ENCODE assay signal across 13 mouse cellular contexts in genomic region chr7:6146982-6147325, GRCm38 (mm10). TPM values are rescaled to one million over a fixed set of nuclear protein-coding genes. Genes with fewer than 3 reads are reported as not detected.
DNase-seq lines count a peak whose midpoint lies in the region; ATAC-seq and TF ChIP-seq lines count a peak whose summit lies in the region.
"Had no signal": no experiment of that assay in that cellular context is flagged by ENCODE, and none has a peak within 500 bp of the region (broad histone marks: within the 10 kb centered on the region; RNA-seq: fewer than 3 reads in every experiment).

No protein-coding gene starts in this region.

- no peaks in the 10 kb centered on the region for H3K27me3 ChIP-seq in kidney, postnatal 0 days (ENCODE audit: insufficient read depth, low read length)
- H3K27me3 ChIP-seq in liver, embryonic 12.5 days (replicated peaks) = no peaks in the 10 kb centered on the region
- H3K27me3 ChIP-seq: Patski had no signal

- 27% methylated on average over 2 of the region's 2 CpGs for WGBS in kidney, postnatal 0 days
- 29% methylated on average over 2 of the region's 2 CpGs for WGBS in liver, embryonic 12.5 days (ENCODE audit: insufficient replicate concordance)

- no peak overlapping the region for H3K4me3 ChIP-seq in kidney, postnatal 0 days (replicated peaks; ENCODE audit: low read depth, low read length)
- H3K4me3 ChIP-seq in liver, embryonic 12.5 days = no peak overlapping the region

- intact Hi-C loops in gastrocnemius, postnatal 14 days (cut with DNase I; ENCODE audit: low total_unique reads) = no loop called here

- no peak for ATAC-seq in kidney, postnatal 0 days (replicated peaks; ENCODE audit: low FRiP score, low read depth)
- ATAC-seq in liver, embryonic 12.5 days = no peak
- ATAC-seq: Patski had no signal

- no peaks in the 10 kb centered on the region for H3K9me3 ChIP-seq in kidney, postnatal 0 days (replicated peaks; ENCODE audit: low read length)
- H3K9me3 ChIP-seq in liver, embryonic 12.5 days (replicated peaks) = no peaks in the 10 kb centered on the region

- H3K4me1 ChIP-seq in kidney, postnatal 0 days (replicated peaks; ENCODE audit: insufficient read depth, low read length) = peaks cover 39% of the 10 kb centered on the region; the same call in 1 of the 2 replicates
- peaks cover 74% of the 10 kb centered on the region for H3K4me1 ChIP-seq in liver, embryonic 12.5 days

- DNase-seq in adrenal gland, adult (ENCODE audit: inconsistent age in 2 of 2, low spot score in 1 of 2) = peak; percentile 70 to 88
- no peak for DNase-seq in adrenal gland, adult 18-20 months (ENCODE audit: low spot score in 2 of 2)
- DNase-seq in kidney, postnatal 0 days (ENCODE audit: low spot score) = no peak
- no peak for DNase-seq in kidney, postnatal 10 days
- DNase-seq in adrenal gland, postnatal 10 days = peak; percentile 70
- DNase-seq in gastrocnemius, postnatal 14 days = no peak
- no peak for DNase-seq in MN1 (ENCODE audit: low spot score)
- DNase-seq: spleen, adult 18-20 months had no signal

- H3K4me2 ChIP-seq in kidney, postnatal 0 days (ENCODE audit: low read length) = no peak overlapping the region; the same call in 1 of the 2 replicates
- no peak overlapping the region for H3K4me2 ChIP-seq in liver, embryonic 12.5 days

- no peak for TF ChIP-seq CTCF in kidney, postnatal 0 days (IDR thresholded peaks at IDR 0.05; ENCODE audit: low read depth)

- no peak overlapping the region for H3K9ac ChIP-seq in kidney, postnatal 0 days (ENCODE audit: low read depth, low read length)
- peak overlapping the region; percentile 20; the same call in 1 of the 2 replicates for H3K9ac ChIP-seq in liver, embryonic 12.5 days

- H3K27ac ChIP-seq in kidney, postnatal 0 days = peak overlapping the region; percentile 37
- H3K27ac ChIP-seq in liver, embryonic 12.5 days = peak overlapping the region; percentile 38

- H3K36me3 ChIP-seq in kidney, postnatal 0 days (ENCODE audit: insufficient read depth, low read length) = peaks cover 2% of the 10 kb centered on the region; the same call in 1 of the 2 replicates
- H3K36me3 ChIP-seq in liver, embryonic 12.5 days = peaks cover 3% of the 10 kb centered on the region

RNA-seq across cellular contexts. Expression of gene Zfp787, which starts 8.8 kb away (rescaled TPM):
- total RNA-seq in adrenal gland, adult 18-20 months (2021) = 10 to 100 TPM; 43.2 to 47.7 TPM
- polyA plus RNA-seq in kidney, postnatal 0 days (2015; fragmentation: Nextera tagmentation; extraction: Ambion mirVana) = 60.1 and 72.0 TPM in 2 replicates
- total RNA-seq in adrenal gland, postnatal 10 days (2021) = 10 to 100 TPM; 46.2 to 61.5 TPM
- polyA plus RNA-seq in liver, embryonic 12.5 days (2016; fragmentation: Nextera tagmentation; extraction: Ambion mirVana) = 17.3 and 18.0 TPM in 2 replicates
- total RNA-seq in gastrocnemius, postnatal 14 days (2021) = 10 to 100 TPM; 32.0 to 32.6 TPM

RNA-seq across cellular contexts. Expression of gene Zfp444, which starts 25.1 kb away (rescaled TPM):
- 10 to 100 TPM; 25.8 to 27.0 TPM for total RNA-seq in adrenal gland, adult 18-20 months (2021)
- polyA plus RNA-seq in kidney, postnatal 0 days (2015; fragmentation: Nextera tagmentation; extraction: Ambion mirVana) = 66.2 and 66.3 TPM in 2 replicates
- total RNA-seq in adrenal gland, postnatal 10 days (2021) = 10 to 100 TPM; 26.4 to 27.9 TPM
- polyA plus RNA-seq in liver, embryonic 12.5 days (2016; fragmentation: Nextera tagmentation; extraction: Ambion mirVana) = 25.5 and 26.3 TPM in 2 replicates
- total RNA-seq in gastrocnemius, postnatal 14 days (2021) = 1 to 10 TPM; 6.0 to 6.1 TPM

RNA-seq across cellular contexts. Expression of gene Galp, which starts 49.9 kb away (rescaled TPM):
- not detected for total RNA-seq in adrenal gland, adult 18-20 months (2021)
- not detected in 2 replicates for polyA plus RNA-seq in kidney, postnatal 0 days (2015; fragmentation: Nextera tagmentation; extraction: Ambion mirVana)
- total RNA-seq in adrenal gland, postnatal 10 days (2021) = not detected
- not detected in 2 replicates for polyA plus RNA-seq in liver, embryonic 12.5 days (2016; fragmentation: Nextera tagmentation; extraction: Ambion mirVana)
- total RNA-seq in gastrocnemius, postnatal 14 days (2021) = not detected
- total RNA-seq: granulocyte monocyte progenitor cell, adult 5-6 weeks; layer of hippocampus, adult 18-20 months had no signal
- polyA plus RNA-seq: neural tube, embryonic 14.5 days; Patski had no signal

Comparison
In these comparisons a context has a peak if more than half of its experiments do, and no peak if none do; other contexts are left out.
1. DNase-seq: peak in adrenal gland, adult (2 of 2) and adrenal gland, postnatal 10 days (single experiment); none in adrenal gland, adult 18-20 months (0 of 2), kidney, postnatal 0 days (single experiment), kidney, postnatal 10 days (single experiment), gastrocnemius, postnatal 14 days (single experiment) and MN1 (single experiment).